Mouse (Mus musculus) heart, embryonic 11.5 days (tissue): Measurements from ENCODE around the gene Pnpla2. TPM values are rescaled to one million over a fixed set of nuclear protein-coding genes. Genes with fewer than 3 reads are reported as not detected.
A peak's percentile ranks its signal among the peaks of the same experiment; 100 is the strongest.

Experiments used
- ATAC-seq: fragments of 200-750 bp; cut with Nextera tagmentation; replicated peaks from 2 replicates; pipeline ENCODE4 v1.8.0; 2017; ENCODE audit warnings: moderate library complexity; ENCODE audit not compliant: insufficient number of reproducible peaks, low FRiP score, low TSS enrichment
- H3K27ac ChIP-seq: fragments of 300-500 bp; sonication (generic); 2 replicates; pipeline ENCODE4 v1.5.1; 2014; ENCODE audit warnings: mild to moderate bottlenecking, low read depth, low read length
- H3K27me3 ChIP-seq: fragments of 300-500 bp; sonication (generic); 2 replicates; pipeline ENCODE4 v1.6.1; 2014; ENCODE audit warnings: mild to moderate bottlenecking, low read length, mixed read lengths; ENCODE audit not compliant: control insufficient read depth, insufficient read depth
- H3K36me3 ChIP-seq: fragments of 300-500 bp; sonication (generic); 2 replicates; pipeline ENCODE4 v1.6.1; 2014; ENCODE audit warnings: mild to moderate bottlenecking, low read length, moderate library complexity, mixed read lengths; ENCODE audit not compliant: control insufficient read depth, insufficient read depth
- H3K4me1 ChIP-seq: fragments of 300-500 bp; sonication (generic); 2 replicates; pipeline ENCODE4 v1.6.1; 2014; ENCODE audit warnings: low read length; ENCODE audit not compliant: control insufficient read depth, insufficient read depth
- H3K4me2 ChIP-seq: fragments of 300-500 bp; sonication (generic); 2 replicates; pipeline ENCODE4 v1.6.1; 2014; ENCODE audit warnings: mild to moderate bottlenecking, moderate library complexity
- H3K4me3 ChIP-seq: fragments of 300-500 bp; sonication (generic); 2 replicates; pipeline ENCODE4 v1.5.1; 2014; ENCODE audit warnings: low read depth, low read length
- H3K9ac ChIP-seq: fragments of 300-500 bp; sonication (generic); 2 replicates; pipeline ENCODE4 v1.6.1; 2014; ENCODE audit warnings: mild to moderate bottlenecking, low read depth, low read length, moderate library complexity
- H3K9me3 ChIP-seq: fragments of 300-500 bp; sonication (generic); replicated peaks from 2 replicates; pipeline ENCODE4 v1.6.1; 2016; ENCODE audit warnings: low read length; ENCODE audit not compliant: control insufficient read depth
- WGBS: fragments of 180-500 bp; shearing (Covaris S2); extraction: QIAGEN DNeasy Blood & Tissue Kit; methylation state at CpG from one replicate; pipeline ENCODE4 v1.1.7; 2014; ENCODE audit not compliant: insufficient replicate concordance; 5-methylcytosine and 5-hydroxymethylcytosine counted together
- polyA plus RNA-seq: library from polyadenylated mRNA; unstranded; fragments of >200 nt; fragmentation: Nextera tagmentation; extraction: Ambion mirVana; gene quantifications from 2 replicates; pipeline ENCODE4 v1.2.1, GENCODE M21; 2014

The Pnpla2 gene
- polyA plus RNA-seq, 1 experiment from 2014 or later = 35.3 TPM

DNA sequence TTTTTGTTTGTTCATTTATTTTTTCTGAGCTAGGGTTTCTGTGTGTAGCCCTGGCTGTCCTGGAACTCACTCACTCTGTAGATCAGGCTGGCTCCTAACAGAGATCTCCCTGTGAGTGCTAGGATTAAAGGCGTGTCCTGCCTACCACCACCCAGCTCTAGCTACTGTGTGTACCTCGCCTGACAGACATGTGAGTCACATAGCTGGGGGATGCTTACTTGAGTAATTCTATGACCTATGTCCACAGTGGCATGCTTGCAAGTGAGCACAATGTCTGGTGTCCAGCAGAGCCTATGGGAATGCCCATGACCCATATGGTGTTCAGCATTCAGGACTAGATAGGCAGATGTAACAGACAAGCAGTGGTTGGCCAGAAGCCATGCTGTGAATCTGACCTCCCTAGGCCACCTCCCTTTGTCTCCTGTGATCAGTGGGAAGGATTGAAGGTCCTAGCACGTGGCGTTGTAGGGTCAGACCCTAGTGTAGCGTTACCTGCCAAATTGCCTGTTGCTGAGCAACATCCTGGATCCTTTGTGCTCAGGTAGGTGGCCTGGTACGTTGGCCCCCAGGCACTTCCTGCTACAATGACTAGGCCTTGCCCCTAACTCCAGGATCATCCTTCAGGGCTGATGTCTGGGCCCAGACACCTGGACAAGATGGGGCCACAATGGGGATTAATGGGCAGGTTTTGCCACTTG lies 38.7 kb upstream of the Pnpla2 start:
- no peak overlapping the region for H3K9ac ChIP-seq
- no peak overlapping the region for H3K4me3 ChIP-seq
- 81% methylated on average over 6 of the region's 6 CpGs for WGBS
- no peak overlapping the region for H3K4me2 ChIP-seq
- H3K36me3 ChIP-seq = no peaks in the 10 kb centered on the region
- no peak overlapping the region for H3K27ac ChIP-seq
- ATAC-seq = no peak
- H3K4me1 ChIP-seq = 0 out of 2 replicates have a peak, but pooled peaks cover 3% of the 10 kb centered on the region
- H3K27me3 ChIP-seq = no peaks in the 10 kb centered on the region
- H3K9me3 ChIP-seq = no peaks in the 10 kb centered on the region

- Histone ChIP-seq H3K9ac (no peak overlapping the region), H3K27ac (no peak overlapping the region), H3K4me2 (no peak overlapping the region)
Measured at GRCm38 (mm10) chr7:141417731-141418681, 37.0 kb upstream of the Pnpla2 start.

DNA sequence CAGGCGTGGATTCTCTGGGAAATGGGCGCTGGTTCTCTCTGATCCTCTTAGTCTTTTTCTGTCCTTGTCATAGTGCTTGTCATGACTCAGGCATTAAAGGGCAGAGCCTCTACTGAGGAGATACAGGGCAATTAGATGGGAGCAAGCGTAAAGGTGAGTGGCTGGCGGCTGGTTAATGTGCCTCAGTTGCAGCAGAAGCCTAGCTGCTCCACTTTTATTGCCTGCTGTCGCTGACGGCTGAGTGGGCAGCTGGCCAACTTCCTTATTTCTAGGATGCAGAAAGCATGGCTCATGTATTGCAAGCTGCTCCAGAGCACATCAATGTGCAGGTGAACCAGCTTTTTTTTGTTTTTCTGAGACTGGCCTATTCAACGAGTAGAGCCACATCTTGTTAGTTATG lies 36.0 kb upstream of the Pnpla2 start:
- H3K27me3 ChIP-seq = no peaks in the 10 kb centered on the region
- no peaks in the 10 kb centered on the region for H3K9me3 ChIP-seq
- 74% methylated on average over 7 of the region's 7 CpGs for WGBS
- no peak overlapping the region for H3K27ac ChIP-seq
- H3K9ac ChIP-seq = no peak overlapping the region
- no peak overlapping the region for H3K4me2 ChIP-seq
- 0 out of 2 replicates have a peak, but pooled peaks cover 3% of the 10 kb centered on the region for H3K4me1 ChIP-seq
- no peak for ATAC-seq
- no peaks in the 10 kb centered on the region for H3K36me3 ChIP-seq
- no peak overlapping the region for H3K4me3 ChIP-seq

More at GRCm38 (mm10) chr7:141417731-141418681, 37.0 kb upstream of the Pnpla2 start:
- H3K4me3 ChIP-seq = no peak overlapping the region
- 56% methylated on average over 8 of the region's 8 CpGs for WGBS
- 0 out of 2 replicates have a peak, but pooled peaks cover 3% of the 10 kb centered on the region for H3K4me1 ChIP-seq
- no peak for ATAC-seq
- no peaks in the 10 kb centered on the region for H3K9me3 ChIP-seq
- H3K27me3 ChIP-seq = no peaks in the 10 kb centered on the region
- H3K36me3 ChIP-seq = no peaks in the 10 kb centered on the region

DNA sequence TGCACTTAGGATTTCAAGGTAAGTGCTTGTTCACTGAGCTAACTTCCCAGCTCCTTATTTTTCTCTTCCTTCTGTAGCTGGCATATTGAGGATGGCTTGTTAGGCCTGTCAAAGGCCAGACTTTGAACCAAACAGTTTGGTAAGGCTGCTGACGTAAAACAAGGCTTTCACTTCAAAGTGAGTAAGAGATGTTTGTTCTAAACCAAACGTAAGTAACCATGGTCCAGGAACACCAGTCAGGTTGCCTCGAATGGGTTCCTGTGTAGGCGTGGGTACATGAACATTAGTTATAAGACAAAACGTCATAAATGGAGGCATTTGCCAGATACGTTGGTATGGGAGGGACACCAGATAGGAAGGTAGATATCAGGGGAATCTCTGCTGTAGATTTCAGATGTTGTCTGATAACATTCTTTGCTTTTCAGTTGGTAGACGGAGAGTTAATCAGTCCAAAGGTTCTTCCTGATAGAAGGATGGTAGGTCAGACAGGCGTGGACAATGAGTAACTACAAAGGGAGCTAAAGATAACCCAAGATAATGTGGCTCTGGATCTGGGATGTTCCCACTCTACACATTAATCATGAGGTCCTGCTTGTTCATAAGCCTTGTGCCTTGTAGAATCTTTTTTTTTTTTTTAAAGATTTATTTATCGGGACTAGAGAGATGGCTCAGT lies 34.8 kb upstream of the Pnpla2 start:
- Histone ChIP-seq H3K4me3 (no peak overlapping the region), H3K36me3 (no peaks in the 10 kb centered on the region), H3K9me3 (no peaks in the 10 kb centered on the region), H3K9ac (no peak overlapping the region), H3K4me1 (no peaks in the 10 kb centered on the region), H3K27ac (no peak overlapping the region), H3K4me2 (no peak overlapping the region), H3K27me3 (no peaks in the 10 kb centered on the region)
- WGBS = 75% methylated on average over 9 of the region's 9 CpGs
- no peak for ATAC-seq

DNA sequence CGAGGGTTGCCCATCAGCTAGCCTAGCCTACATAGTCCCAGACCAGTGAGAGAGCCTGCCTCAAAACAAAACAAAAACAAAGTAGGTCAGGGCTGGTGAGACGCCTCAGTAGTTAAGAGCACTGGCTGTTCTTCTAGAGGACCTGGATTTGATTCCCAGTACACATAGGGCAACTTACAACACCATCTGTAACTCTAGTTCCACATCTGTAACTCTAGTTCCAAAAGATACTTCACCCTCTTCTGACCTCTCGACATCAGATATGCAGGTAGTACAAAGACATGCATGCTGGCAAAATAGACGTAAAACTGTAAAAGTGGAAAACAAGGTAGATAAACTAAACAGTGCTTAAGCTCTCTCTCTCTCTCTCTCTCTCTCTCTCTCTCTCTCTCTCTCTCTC lies 31.2 kb upstream of the Pnpla2 start:
- no peak for ATAC-seq
- peaks cover 12% of the 10 kb centered on the region for H3K4me1 ChIP-seq
- H3K36me3 ChIP-seq = no peaks in the 10 kb centered on the region
- H3K4me2 ChIP-seq = no peak overlapping the region
- no peak overlapping the region for H3K4me3 ChIP-seq
- no peak overlapping the region for H3K27ac ChIP-seq
- H3K9ac ChIP-seq = no peak overlapping the region
- WGBS = 68% methylated on average over 4 of the region's 4 CpGs
- no peaks in the 10 kb centered on the region for H3K9me3 ChIP-seq
- no peaks in the 10 kb centered on the region for H3K27me3 ChIP-seq

GRCm38 (mm10) chr7:141426948-141427730 lies 27.9 kb upstream of the Pnpla2 start:
- Histone ChIP-seq H3K4me2 (no peak overlapping the region), H3K9me3 (no peaks in the 10 kb centered on the region), H3K4me1 (peaks cover 23% of the 10 kb centered on the region), H3K27ac (no peak overlapping the region), H3K36me3 (0 out of 2 replicates have a peak, but pooled peaks cover 7% of the 10 kb centered on the region), H3K27me3 (no peaks in the 10 kb centered on the region), H3K4me3 (no peak overlapping the region), H3K9ac (no peak overlapping the region)
- 78% methylated on average over 12 of the region's 12 CpGs for WGBS
- no peak for ATAC-seq

- no peaks in the 10 kb centered on the region for H3K9me3 ChIP-seq
- H3K4me3 ChIP-seq = peak overlapping the region; percentile 16
- H3K9ac ChIP-seq = peak overlapping the region; percentile 43; the same call in 1 of the 2 replicates
- H3K4me1 ChIP-seq = peaks cover 24% of the 10 kb centered on the region
- WGBS = 47% methylated on average over 5 of the region's 5 CpGs
- 0 out of 2 replicates have a peak, but pooled peaks cover 8% of the 10 kb centered on the region for H3K36me3 ChIP-seq
- peak overlapping the region; percentile 35 for H3K4me2 ChIP-seq
- H3K27ac ChIP-seq = no peak overlapping the region
- ATAC-seq = no peak
- no peaks in the 10 kb centered on the region for H3K27me3 ChIP-seq
Measured at GRCm38 (mm10) chr7:141428701-141429100, 26.3 kb upstream of the Pnpla2 start.
